Mouse (Mus musculus): ENCODE data around the gene Zcchc8. TPM values are rescaled to one million over a fixed set of nuclear protein-coding genes. Genes with fewer than 3 reads are reported as not detected.

Gene Zcchc8
- polyA plus RNA-seq, 1 experiment from 2014 or later: 48.6 TPM

DNA sequence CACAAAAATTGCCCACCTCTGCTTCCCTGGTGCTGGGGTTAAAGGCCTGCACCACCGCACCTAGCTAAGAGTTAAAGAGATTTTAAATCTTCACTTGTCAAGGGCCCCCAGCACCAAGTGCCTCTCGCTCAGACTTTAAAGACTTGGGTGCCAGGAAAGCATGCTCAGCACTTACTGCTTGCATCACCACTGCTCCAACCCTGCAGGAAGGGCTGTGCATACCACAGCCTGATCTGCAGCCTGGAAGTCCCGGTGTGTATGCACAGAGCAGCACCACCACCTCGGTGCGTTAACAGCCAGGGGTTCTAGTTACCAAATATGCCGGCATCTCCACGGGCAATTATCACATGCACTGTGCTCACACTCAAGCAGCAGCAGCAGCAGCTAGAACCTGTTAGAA lies 63.2 kb downstream of the Zcchc8 start:
- H3K9ac ChIP-seq (ENCODE audit: low read depth, low read length): no peak overlapping the region
- peaks cover 12% of the 10 kb centered on the region for H3K36me3 ChIP-seq (ENCODE audit: control insufficient read depth, insufficient read depth, low read length)
- no peaks in the 10 kb centered on the region for H3K27me3 ChIP-seq (replicated peaks; ENCODE audit: control insufficient read depth, insufficient read depth, low read length)
- ATAC-seq: no peak
- no peak overlapping the region for H3K27ac ChIP-seq (ENCODE audit: low read depth, low read length)
- 84% methylated on average over 7 of the region's 7 CpGs for WGBS
- H3K4me2 ChIP-seq (ENCODE audit: low read length): no peak overlapping the region
- H3K9me3 ChIP-seq (ENCODE audit: control insufficient read depth, low read length): no peaks in the 10 kb centered on the region
- no peak overlapping the region for H3K4me3 ChIP-seq (ENCODE audit: low read length)
- no peaks in the 10 kb centered on the region for H3K4me1 ChIP-seq (ENCODE audit: control insufficient read depth, insufficient read depth, low read depth, low read length)

DNA sequence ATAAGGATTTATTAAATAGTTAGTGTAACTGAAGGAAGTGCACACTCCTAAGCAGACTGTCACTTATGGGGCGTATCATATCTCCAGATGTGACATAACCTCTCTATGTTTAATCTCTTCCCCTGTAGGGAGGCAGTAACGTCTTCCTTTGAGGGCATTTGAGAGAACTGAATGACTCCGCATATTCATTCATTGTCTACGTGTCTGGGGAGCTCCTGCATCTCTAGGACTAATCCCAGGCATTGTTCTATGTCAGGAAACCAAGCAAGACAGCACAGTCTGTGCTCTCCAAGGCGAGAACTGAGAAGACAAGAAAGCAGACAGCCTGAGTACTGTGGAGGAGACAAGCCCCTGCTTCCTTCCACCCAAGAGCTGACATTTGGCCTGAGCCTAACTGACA lies 66.0 kb downstream of the Zcchc8 start:
- Histone ChIP-seq H3K9me3 (ENCODE audit: control insufficient read depth, low read length) (no peaks in the 10 kb centered on the region), H3K4me3 (ENCODE audit: low read length) (no peak overlapping the region), H3K4me2 (ENCODE audit: low read length) (no peak overlapping the region), H3K4me1 (ENCODE audit: control insufficient read depth, insufficient read depth, low read depth, low read length) (no peaks in the 10 kb centered on the region), H3K36me3 (ENCODE audit: control insufficient read depth, insufficient read depth, low read length) (peaks cover 12% of the 10 kb centered on the region), H3K27ac (ENCODE audit: low read depth, low read length) (no peak overlapping the region), H3K9ac (ENCODE audit: low read depth, low read length) (no peak overlapping the region), H3K27me3 (replicated peaks; ENCODE audit: control insufficient read depth, insufficient read depth, low read length) (no peaks in the 10 kb centered on the region)
- no peak for ATAC-seq
- 41% methylated on average over 5 of the region's 5 CpGs for whole genome bisulfite sequencing

DNA sequence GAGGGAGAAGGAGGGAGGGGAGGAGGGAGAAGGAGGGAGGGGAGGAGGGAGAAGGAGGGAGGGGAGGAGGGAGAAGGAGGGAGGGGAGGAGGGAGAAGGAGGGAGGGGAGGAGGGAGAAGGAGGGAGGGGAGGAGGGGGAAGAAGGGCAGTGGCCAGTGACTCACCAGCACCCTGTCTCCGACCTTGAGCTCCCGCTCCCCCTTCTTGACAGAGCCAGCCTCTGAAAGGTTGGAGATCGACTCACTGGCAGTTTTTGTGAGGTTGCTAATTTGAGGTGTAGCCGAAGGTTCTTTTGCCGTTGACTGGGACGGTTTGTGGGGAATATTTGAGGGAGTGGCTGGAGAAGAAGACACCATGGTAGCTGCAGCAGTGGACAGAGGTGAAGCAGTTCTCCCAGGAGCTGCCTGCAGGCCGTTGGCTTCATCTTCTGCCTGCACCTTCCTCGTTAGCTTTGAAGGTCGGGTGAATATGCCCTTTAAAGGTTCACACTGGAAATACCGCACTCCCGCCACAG lies 67.6 kb downstream of the Zcchc8 start:
- no peak overlapping the region for H3K4me3 ChIP-seq (ENCODE audit: low read length)
- peaks cover 12% of the 10 kb centered on the region for H3K36me3 ChIP-seq (ENCODE audit: control insufficient read depth, insufficient read depth, low read length)
- ATAC-seq: no peak
- no peaks in the 10 kb centered on the region for H3K4me1 ChIP-seq (ENCODE audit: control insufficient read depth, insufficient read depth, low read depth, low read length)
- H3K9ac ChIP-seq (ENCODE audit: low read depth, low read length): no peak overlapping the region
- 90% methylated on average over 10 of the region's 11 CpGs for WGBS
- H3K9me3 ChIP-seq (ENCODE audit: control insufficient read depth, low read length): no peaks in the 10 kb centered on the region
- H3K27me3 ChIP-seq (replicated peaks; ENCODE audit: control insufficient read depth, insufficient read depth, low read length): no peaks in the 10 kb centered on the region
- H3K4me2 ChIP-seq (ENCODE audit: low read length): no peak overlapping the region
- no peak overlapping the region for H3K27ac ChIP-seq (ENCODE audit: low read depth, low read length)

DNA sequence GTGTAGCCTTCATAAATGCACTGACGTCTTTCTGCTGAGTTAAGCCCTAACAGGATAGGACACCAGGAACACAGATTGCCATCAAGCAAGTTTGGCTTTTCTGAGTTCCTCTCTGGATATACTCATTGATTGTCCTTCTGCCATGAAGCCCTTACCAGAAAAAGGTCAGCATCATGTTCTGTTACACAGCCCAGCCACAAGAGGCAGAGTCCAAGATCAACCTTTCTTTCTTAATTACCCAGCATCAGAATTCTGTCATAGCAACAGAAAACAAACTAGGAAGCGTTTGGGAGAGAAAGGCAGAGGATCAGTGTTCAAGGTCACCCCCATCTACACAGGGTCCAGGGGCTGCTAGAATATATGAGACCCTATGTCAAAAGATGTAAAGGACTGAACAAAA lies 70.1 kb downstream of the Zcchc8 start:
- no peak for ATAC-seq
- WGBS: 80% methylated on average over 2 of the region's 2 CpGs
- peaks cover 18% of the 10 kb centered on the region for H3K36me3 ChIP-seq (ENCODE audit: control insufficient read depth, insufficient read depth, low read length)

More for the DNA sequence above, 70.1 kb downstream of the Zcchc8 start:
- H3K27ac ChIP-seq (ENCODE audit: low read depth, low read length): no peak overlapping the region
- no peak overlapping the region for H3K9ac ChIP-seq (ENCODE audit: low read depth, low read length)
- H3K4me3 ChIP-seq (ENCODE audit: low read length): no peak overlapping the region
- H3K4me2 ChIP-seq (ENCODE audit: low read length): no peak overlapping the region
- no peaks in the 10 kb centered on the region for H3K4me1 ChIP-seq (ENCODE audit: control insufficient read depth, insufficient read depth, low read depth, low read length)
- H3K27me3 ChIP-seq (replicated peaks; ENCODE audit: control insufficient read depth, insufficient read depth, low read length): no peaks in the 10 kb centered on the region
- H3K9me3 ChIP-seq (ENCODE audit: control insufficient read depth, low read length): no peaks in the 10 kb centered on the region

Other genes starting within 250 kb of the Zcchc8 start
- gene Lrrc43, start 231.8 kb downstream of the Zcchc8 start, polyA plus RNA-seq (2015; fragmentation: Nextera tagmentation; extraction: Ambion mirVana): 0.60 and 0.74 TPM in 2 replicates
- gene Il31, start 231.6 kb downstream of the Zcchc8 start, polyA plus RNA-seq (2015; fragmentation: Nextera tagmentation; extraction: Ambion mirVana): not detected in 2 replicates
- 0.91 and 0.94 TPM in 2 replicates for gene B3gnt4, start 210.6 kb downstream of the Zcchc8 start, polyA plus RNA-seq (2015; fragmentation: Nextera tagmentation; extraction: Ambion mirVana)
- gene Diablo, start 196.9 kb downstream of the Zcchc8 start, polyA plus RNA-seq (2015; fragmentation: Nextera tagmentation; extraction: Ambion mirVana): 105 and 107 TPM in 2 replicates
- 1.6 and 2.1 TPM in 2 replicates for gene Gm49027, start 195.6 kb downstream of the Zcchc8 start, polyA plus RNA-seq (2015; fragmentation: Nextera tagmentation; extraction: Ambion mirVana)
- 40.0 and 44.3 TPM in 2 replicates for gene Vps33a, start 148.1 kb downstream of the Zcchc8 start, polyA plus RNA-seq (2015; fragmentation: Nextera tagmentation; extraction: Ambion mirVana)
- gene Clip1, start 36.5 kb downstream of the Zcchc8 start, polyA plus RNA-seq (2015; fragmentation: Nextera tagmentation; extraction: Ambion mirVana): 74.3 and 74.4 TPM in 2 replicates
- 106 and 111 TPM in 2 replicates for gene Rsrc2, start 28.3 kb upstream of the Zcchc8 start, polyA plus RNA-seq (2015; fragmentation: Nextera tagmentation; extraction: Ambion mirVana)
- gene Kntc1, start 28.6 kb upstream of the Zcchc8 start, polyA plus RNA-seq (2015; fragmentation: Nextera tagmentation; extraction: Ambion mirVana): 4.5 and 5.8 TPM in 2 replicates
- not detected in 2 replicates for gene Hcar2, start 144.4 kb upstream of the Zcchc8 start, polyA plus RNA-seq (2015; fragmentation: Nextera tagmentation; extraction: Ambion mirVana)
- gene Hcar1, start 158.9 kb upstream of the Zcchc8 start, polyA plus RNA-seq (2015; fragmentation: Nextera tagmentation; extraction: Ambion mirVana): 0.91 and 0.94 TPM in 2 replicates
- gene Denr, start 186.1 kb upstream of the Zcchc8 start, polyA plus RNA-seq (2015; fragmentation: Nextera tagmentation; extraction: Ambion mirVana): 105 and 112 TPM in 2 replicates
- gene Gm43518, start 206.3 kb upstream of the Zcchc8 start, polyA plus RNA-seq (2015; fragmentation: Nextera tagmentation; extraction: Ambion mirVana): 3.7 and 4.9 TPM in 2 replicates
- 4.2 and 5.7 TPM in 2 replicates for gene Ccdc62, start 209.6 kb upstream of the Zcchc8 start, polyA plus RNA-seq (2015; fragmentation: Nextera tagmentation; extraction: Ambion mirVana)